Mouse (Mus musculus): ENCODE measurements at regions not wholly inside any gene's neighbourhood (a gene's known extent, or its start where the extent isn't known, plus 50 kb on each side); places are given as distances from the start of the nearest gene placed in this dataset.
A peak's percentile ranks its signal among the peaks of the same experiment; 100 is the strongest.
"Not testable (repeated sequence)": the region's sequence is repeated elsewhere in the genome, so short reads cannot be mapped to it uniquely, and the experiment has no call there.

- no peak for DNase-seq
These were observed 232.4 kb upstream of the Tusc1 start for GRCm38 (mm10) chr4:93567487-93568259.

GRCm38 (mm10) chr4:93555787-93556760 is 220.8 kb upstream of the Tusc1 start:
- no peak for DNase-seq

GRCm38 (mm10) chr4:93555181-93555580 is 219.9 kb upstream of the Tusc1 start:
- not testable (repeated sequence) for DNase-seq

GRCm38 (mm10) chr4:93552489-93553160 is 217.3 kb upstream of the Tusc1 start:
- no peak for DNase-seq

- peak; percentile 18 for DNase-seq
These were observed 215.8 kb upstream of the Tusc1 start for GRCm38 (mm10) chr4:93551086-93551485.

DNA sequence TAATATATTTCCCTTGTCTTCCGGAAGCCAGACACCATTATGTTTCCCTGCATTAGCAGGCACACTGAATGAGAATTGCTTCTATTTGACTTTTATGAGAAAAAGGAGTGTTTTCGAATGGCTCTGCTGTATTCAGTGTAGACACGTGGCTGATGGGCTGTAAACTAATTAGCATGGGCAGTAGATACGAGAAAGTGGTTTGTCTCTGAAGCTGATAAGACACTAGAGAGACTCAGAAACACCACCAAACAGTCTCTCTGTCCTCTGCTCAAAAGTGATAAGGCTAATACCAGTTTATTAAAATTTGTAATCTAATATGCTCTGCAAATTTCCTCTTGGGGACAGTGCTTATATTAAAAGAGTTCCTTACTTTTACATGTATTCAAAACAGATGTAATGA is 205.3 kb upstream of the Tusc1 start:
- DNase-seq: no peak

GRCm38 (mm10) chr4:93527382-93527781 is 192.1 kb upstream of the Tusc1 start:
- DNase-seq: no peak

DNA sequence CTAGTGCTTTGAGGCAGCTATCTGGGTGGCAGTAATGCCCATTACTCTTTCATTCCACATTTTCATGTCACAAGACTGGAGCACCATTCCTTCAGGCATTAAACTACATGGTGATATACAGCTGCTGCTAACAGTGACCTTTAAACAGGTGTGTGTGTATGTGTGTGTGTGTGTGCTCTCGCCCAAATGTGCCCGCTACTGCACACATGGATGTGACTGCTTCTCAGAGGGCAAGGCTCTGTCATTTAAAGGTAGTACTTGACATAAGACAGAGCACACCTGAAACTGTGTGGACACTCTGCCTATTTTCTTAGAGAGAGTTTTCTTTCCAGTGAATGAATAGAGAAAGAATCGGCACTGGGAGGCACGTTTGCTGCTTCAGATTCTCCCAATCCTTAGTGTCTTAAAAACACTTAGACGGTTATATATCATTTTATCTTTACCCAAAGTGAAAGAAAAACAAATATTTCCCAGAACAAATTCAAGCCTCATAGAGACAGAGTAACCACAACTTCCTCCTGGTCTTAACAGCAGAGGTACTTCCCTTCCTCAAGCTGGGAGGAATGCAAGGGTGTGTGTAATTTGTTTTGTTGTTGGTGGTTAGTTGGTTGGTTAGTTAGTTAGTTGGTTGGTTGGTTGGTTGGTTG is 185.3 kb upstream of the Tusc1 start:
- DNase-seq: no peak

DNA sequence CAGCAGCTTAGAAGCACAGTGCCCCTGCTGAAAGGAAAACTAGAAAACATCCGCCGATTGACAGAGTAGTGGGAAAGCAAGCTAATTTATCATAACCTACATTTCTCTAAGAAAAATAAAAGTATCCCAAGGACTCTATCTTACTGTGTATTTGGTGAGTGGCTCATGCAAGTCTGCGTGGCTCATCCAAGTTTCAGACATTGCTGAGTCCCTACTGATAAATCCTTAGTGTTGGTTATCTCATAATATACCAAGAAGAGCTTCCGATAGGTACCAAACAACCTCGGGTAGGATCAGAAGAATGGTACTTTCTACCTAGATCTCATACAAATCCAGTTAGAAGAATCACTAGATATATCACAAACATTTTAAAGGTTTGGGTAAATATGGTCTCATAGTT is 183.6 kb upstream of the Tusc1 start:
- no peak for DNase-seq

- DNase-seq: no peak
These were observed 175.5 kb upstream of the Tusc1 start for GRCm38 (mm10) chr4:93510771-93511170.

GRCm38 (mm10) chr4:93496871-93497270 is 161.6 kb upstream of the Tusc1 start:
- DNase-seq: no peak

DNA sequence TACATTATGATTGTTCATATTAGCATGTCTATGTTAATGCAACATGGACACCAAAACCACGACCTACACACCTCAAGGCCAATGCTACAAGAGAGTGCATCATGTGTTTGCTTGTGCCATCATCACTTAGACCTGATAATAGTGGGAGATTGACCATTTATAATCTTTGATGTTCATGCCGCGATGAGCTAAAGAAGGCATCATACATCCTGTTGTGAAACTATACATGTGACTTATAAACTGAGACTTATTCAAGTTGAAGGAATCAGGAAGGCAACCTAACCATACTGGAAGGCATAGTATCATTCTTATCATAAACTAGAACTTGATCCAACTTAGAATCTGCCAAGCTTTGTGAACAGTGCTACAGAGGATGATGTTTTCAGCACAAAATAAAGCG is 159.0 kb upstream of the Tusc1 start:
- no peak for DNase-seq

DNA sequence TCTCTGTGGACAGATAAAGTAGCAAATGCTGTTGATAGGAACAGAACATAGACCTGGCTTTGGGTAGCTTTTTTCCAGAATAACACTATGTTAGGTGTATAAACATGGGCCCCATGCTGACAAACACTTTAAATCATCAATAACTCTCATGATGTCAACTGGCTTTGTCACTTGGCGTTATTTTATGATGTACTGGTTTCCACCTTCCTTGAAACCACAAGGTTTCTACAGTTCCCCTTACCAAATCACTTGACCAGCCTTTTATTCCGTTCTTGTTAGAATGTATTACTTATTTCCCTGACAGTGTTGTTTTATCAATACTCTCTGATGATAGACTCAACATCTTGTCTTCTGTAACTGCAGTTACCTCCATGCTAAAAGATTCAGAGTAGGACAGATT is 158.6 kb upstream of the Tusc1 start:
- DNase-seq: no peak

GRCm38 (mm10) chr4:93493326-93493725 is 158.0 kb upstream of the Tusc1 start:
- no peak for DNase-seq

- no peak for DNase-seq
These were observed 153.3 kb upstream of the Tusc1 start for GRCm38 (mm10) chr4:93488570-93488969.

DNA sequence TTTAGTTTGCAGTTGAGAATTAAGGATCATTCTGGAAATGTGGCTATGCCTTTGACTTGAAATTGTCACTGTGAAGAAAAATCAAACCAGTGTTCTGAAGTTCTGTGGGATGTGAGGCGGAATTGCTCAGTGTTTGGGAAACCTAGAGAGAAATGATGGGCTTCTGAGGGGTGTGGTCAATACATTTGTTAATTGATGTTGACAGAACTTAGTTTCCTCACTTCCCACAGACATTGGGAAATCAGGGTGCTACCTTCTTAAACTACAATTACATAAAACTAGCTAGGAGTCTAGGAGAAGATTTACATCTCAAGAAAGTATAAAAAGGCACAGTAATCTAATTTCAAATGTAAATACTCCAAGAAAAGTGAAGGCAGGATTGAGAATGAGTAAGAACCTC is 151.1 kb upstream of the Tusc1 start:
- no peak for DNase-seq

GRCm38 (mm10) chr4:93481247-93481646 is 145.9 kb upstream of the Tusc1 start:
- DNase-seq: no peak

GRCm38 (mm10) chr4:93477189-93477767 is 142.0 kb upstream of the Tusc1 start:
- no peak for DNase-seq

- DNase-seq: no peak
These were observed 132.7 kb upstream of the Tusc1 start for GRCm38 (mm10) chr4:93467998-93468397.

GRCm38 (mm10) chr4:93467424-93467823 is 132.1 kb upstream of the Tusc1 start:
- no peak for DNase-seq

GRCm38 (mm10) chr4:93451357-93451756 is 116.0 kb upstream of the Tusc1 start:
- no peak for DNase-seq

GRCm38 (mm10) chr4:93450831-93451230 is 115.5 kb upstream of the Tusc1 start:
- no peak for DNase-seq
